Mouse (Mus musculus) forebrain, embryonic 15.5 days (tissue): Measurements from ENCODE around the gene Tmem198. TPM values are rescaled to one million over a fixed set of nuclear protein-coding genes. Genes with fewer than 3 reads are reported as not detected.
A peak's percentile ranks its signal among the peaks of the same experiment; 100 is the strongest.

Experiments
- ATAC-seq: fragments of 200-750 bp; cut with Nextera tagmentation; replicated peaks from 2 replicates; pipeline ENCODE4 v1.8.0; 2017; ENCODE audit warnings: mild to moderate bottlenecking, moderate TSS enrichment, moderate library complexity
- H3K27ac ChIP-seq: fragments of 300-500 bp; sonication (generic); replicated peaks from 2 replicates; pipeline ENCODE4 v1.5.1; 2015; ENCODE audit warnings: mild to moderate bottlenecking, inconsistent platforms
- H3K27me3 ChIP-seq: fragments of 300-500 bp; sonication (generic); 2 replicates; pipeline ENCODE4 v1.6.1; 2015; ENCODE audit warnings: inconsistent platforms
- H3K36me3 ChIP-seq: fragments of 300-500 bp; sonication (generic); 2 replicates; pipeline ENCODE4 v1.6.1; 2015; ENCODE audit warnings: mild to moderate bottlenecking, inconsistent platforms
- H3K4me1 ChIP-seq: fragments of 300-500 bp; sonication (generic); 2 replicates; pipeline ENCODE4 v1.6.1; 2015; ENCODE audit warnings: inconsistent platforms
- H3K4me2 ChIP-seq: fragments of 300-500 bp; sonication (generic); replicated peaks from 2 replicates; pipeline ENCODE4 v1.6.1; 2015; ENCODE audit warnings: mild to moderate bottlenecking, inconsistent platforms
- H3K4me3 ChIP-seq: fragments of 300-500 bp; sonication (generic); 2 replicates; pipeline ENCODE4 v1.5.1; 2015; ENCODE audit warnings: mild to moderate bottlenecking, inconsistent platforms
- H3K9ac ChIP-seq: fragments of 300-500 bp; sonication (generic); replicated peaks from 2 replicates; pipeline ENCODE4 v1.6.1; 2015; ENCODE audit warnings: mild to moderate bottlenecking, inconsistent platforms
- H3K9me3 ChIP-seq: fragments of 300-500 bp; sonication (generic); 2 replicates; pipeline ENCODE4 v1.6.1; 2016; ENCODE audit warnings: inconsistent platforms
- WGBS: fragments of 180-500 bp; shearing (Covaris S2); methylation state at CpG from one replicate; pipeline ENCODE4 v1.1.7; 2015; ENCODE audit warnings: mixed read lengths; 5-methylcytosine and 5-hydroxymethylcytosine counted together
- polyA plus RNA-seq: library from polyadenylated mRNA; unstranded; fragments of >200 nt; fragmentation: Nextera tagmentation; extraction: Ambion mirVana; gene quantifications from 2 replicates; pipeline ENCODE4 v1.2.1, GENCODE M21; 2015

The Tmem198 gene
- polyA plus RNA-seq, 1 experiment from 2014 or later: 53.4 TPM

- Histone ChIP-seq H3K4me3 (no peak overlapping the region), H3K4me1 (peaks cover 89% of the 10 kb centered on the region), H3K4me2 (peak overlapping the region; percentile 22), H3K9ac (no peak overlapping the region), H3K27ac (no peak overlapping the region), H3K36me3 (no peaks in the 10 kb centered on the region), H3K27me3 (peaks cover 30% of the 10 kb centered on the region), H3K9me3 (no peaks in the 10 kb centered on the region)
- peak; percentile 15 for ATAC-seq
- 2% methylated on average over 22 of the region's 22 CpGs for WGBS
These were observed 33.4 kb upstream of the Tmem198 start for GRCm38 (mm10) chr1:75445751-75446611.

GRCm38 (mm10) chr1:75446656-75447055 is 32.7 kb upstream of the Tmem198 start:
- ATAC-seq: no peak
- no peak overlapping the region for H3K4me3 ChIP-seq
- H3K27me3 ChIP-seq: peaks cover 36% of the 10 kb centered on the region
- WGBS: 5% methylated on average over 20 of the region's 20 CpGs
- peaks cover 89% of the 10 kb centered on the region for H3K4me1 ChIP-seq
- no peak overlapping the region for H3K27ac ChIP-seq
- H3K4me2 ChIP-seq: no peak overlapping the region
- no peaks in the 10 kb centered on the region for H3K9me3 ChIP-seq
- H3K36me3 ChIP-seq: no peaks in the 10 kb centered on the region
- no peak overlapping the region for H3K9ac ChIP-seq

GRCm38 (mm10) chr1:75447265-75448051 is 31.9 kb upstream of the Tmem198 start:
- 4% methylated on average over 10 of the region's 10 CpGs for WGBS
- peak; percentile 23; the same call in 1 of the 2 replicates for ATAC-seq
- peak overlapping the region; percentile 17 for H3K4me2 ChIP-seq
- H3K27ac ChIP-seq: no peak overlapping the region
- H3K4me3 ChIP-seq: no peak overlapping the region
- H3K36me3 ChIP-seq: no peaks in the 10 kb centered on the region
- H3K4me1 ChIP-seq: peaks cover 84% of the 10 kb centered on the region
- H3K27me3 ChIP-seq: peaks cover 37% of the 10 kb centered on the region
- H3K9me3 ChIP-seq: no peaks in the 10 kb centered on the region
- H3K9ac ChIP-seq: no peak overlapping the region

- ATAC-seq: no peak
- H3K36me3 ChIP-seq: no peaks in the 10 kb centered on the region
- no peak overlapping the region for H3K9ac ChIP-seq
- H3K4me3 ChIP-seq: no peak overlapping the region
- peak overlapping the region; percentile 17 for H3K4me2 ChIP-seq
- H3K4me1 ChIP-seq: peaks cover 79% of the 10 kb centered on the region
- H3K27ac ChIP-seq: no peak overlapping the region
- peaks cover 39% of the 10 kb centered on the region for H3K27me3 ChIP-seq
- no peaks in the 10 kb centered on the region for H3K9me3 ChIP-seq
- 3% methylated on average over 7 of the region's 7 CpGs for WGBS
These were observed 31.3 kb upstream of the Tmem198 start for GRCm38 (mm10) chr1:75448052-75448431.

GRCm38 (mm10) chr1:75448937-75449336 is 30.4 kb upstream of the Tmem198 start:
- Histone ChIP-seq H3K9ac (no peak overlapping the region; the same call in 1 of the 2 replicates), H3K4me3 (no peak overlapping the region), H3K27me3 (peaks cover 43% of the 10 kb centered on the region), H3K36me3 (no peaks in the 10 kb centered on the region), H3K9me3 (no peaks in the 10 kb centered on the region), H3K4me2 (0 out of 2 replicates have a peak overlapping the region, but pooled peaks have one; percentile 5), H3K4me1 (peaks cover 70% of the 10 kb centered on the region), H3K27ac (no peak overlapping the region)
- 5% methylated on average over 14 of the region's 14 CpGs for WGBS
- ATAC-seq: no peak

GRCm38 (mm10) chr1:75449377-75450135 is 29.8 kb upstream of the Tmem198 start:
- H3K4me3 ChIP-seq: no peak overlapping the region
- H3K27me3 ChIP-seq: peaks cover 43% of the 10 kb centered on the region
- 0 out of 2 replicates have a peak overlapping the region, but pooled peaks have one; percentile 50 for H3K4me2 ChIP-seq
- H3K36me3 ChIP-seq: no peaks in the 10 kb centered on the region
- 3% methylated on average over 8 of the region's 8 CpGs for WGBS
- no peak overlapping the region; the same call in 1 of the 2 replicates for H3K9ac ChIP-seq
- no peak for ATAC-seq
- no peaks in the 10 kb centered on the region for H3K9me3 ChIP-seq
- H3K4me1 ChIP-seq: peaks cover 63% of the 10 kb centered on the region
- H3K27ac ChIP-seq: no peak overlapping the region

- H3K4me3 ChIP-seq: peak within 1 kb of the TSS; percentile 29
- ATAC-seq: 0 out of 2 replicates have a peak, but pooled peaks have one; percentile 4
- WGBS: 1% methylated on average over 35 of the region's 35 CpGs
- H3K27ac ChIP-seq: no peak within 1 kb of the TSS
- H3K4me1 ChIP-seq: peaks cover 54% of the 10 kb centered on the region
- H3K9ac ChIP-seq: peak within 1 kb of the TSS; percentile 39
- H3K9me3 ChIP-seq: no peaks in the 10 kb centered on the region
- H3K36me3 ChIP-seq: no peaks in the 10 kb centered on the region
- H3K4me2 ChIP-seq: peak within 1 kb of the TSS; percentile 50
- H3K27me3 ChIP-seq: peaks cover 43% of the 10 kb centered on the region
These were observed 28.9 kb upstream of the Tmem198 start, which contains the start of gene Asic4 for GRCm38 (mm10) chr1:75450314-75451005. Asic4 (plus strand) TSS chr1:75450436.

- 57% methylated on average over 5 of the region's 5 CpGs for WGBS
- peaks cover 39% of the 10 kb centered on the region for H3K27me3 ChIP-seq
- no peaks in the 10 kb centered on the region for H3K36me3 ChIP-seq
- H3K4me2 ChIP-seq: no peak overlapping the region
- ATAC-seq: no peak
- no peaks in the 10 kb centered on the region for H3K9me3 ChIP-seq
- H3K27ac ChIP-seq: no peak overlapping the region
- no peak overlapping the region for H3K4me3 ChIP-seq
- no peak overlapping the region for H3K9ac ChIP-seq
- peaks cover 51% of the 10 kb centered on the region for H3K4me1 ChIP-seq
These were observed 27.4 kb upstream of the Tmem198 start for GRCm38 (mm10) chr1:75451900-75452299.

- no peak overlapping the region for H3K4me2 ChIP-seq
- no peaks in the 10 kb centered on the region for H3K36me3 ChIP-seq
- ATAC-seq: no peak
- H3K4me3 ChIP-seq: no peak overlapping the region
- peaks cover 38% of the 10 kb centered on the region for H3K4me1 ChIP-seq
- H3K9me3 ChIP-seq: no peaks in the 10 kb centered on the region
- no peak overlapping the region for H3K9ac ChIP-seq
- 77% methylated on average over 3 of the region's 3 CpGs for WGBS
- H3K27me3 ChIP-seq: peaks cover 23% of the 10 kb centered on the region
- no peak overlapping the region for H3K27ac ChIP-seq
These were observed 23.9 kb upstream of the Tmem198 start for GRCm38 (mm10) chr1:75455433-75455832.

GRCm38 (mm10) chr1:75455948-75456347 is 23.4 kb upstream of the Tmem198 start:
- H3K4me1 ChIP-seq: peaks cover 33% of the 10 kb centered on the region
- no peak overlapping the region for H3K4me3 ChIP-seq
- no peaks in the 10 kb centered on the region for H3K36me3 ChIP-seq
- WGBS: 7% methylated on average over 5 of the region's 5 CpGs
- no peak overlapping the region for H3K27ac ChIP-seq
- H3K4me2 ChIP-seq: no peak overlapping the region
- peaks cover 18% of the 10 kb centered on the region for H3K27me3 ChIP-seq
- no peaks in the 10 kb centered on the region for H3K9me3 ChIP-seq
- H3K9ac ChIP-seq: no peak overlapping the region
- ATAC-seq: 0 out of 2 replicates have a peak, but pooled peaks have one; percentile 26
